27 mouse cellular contexts compared by ENCODE assay signal in the genomic region with DNA sequence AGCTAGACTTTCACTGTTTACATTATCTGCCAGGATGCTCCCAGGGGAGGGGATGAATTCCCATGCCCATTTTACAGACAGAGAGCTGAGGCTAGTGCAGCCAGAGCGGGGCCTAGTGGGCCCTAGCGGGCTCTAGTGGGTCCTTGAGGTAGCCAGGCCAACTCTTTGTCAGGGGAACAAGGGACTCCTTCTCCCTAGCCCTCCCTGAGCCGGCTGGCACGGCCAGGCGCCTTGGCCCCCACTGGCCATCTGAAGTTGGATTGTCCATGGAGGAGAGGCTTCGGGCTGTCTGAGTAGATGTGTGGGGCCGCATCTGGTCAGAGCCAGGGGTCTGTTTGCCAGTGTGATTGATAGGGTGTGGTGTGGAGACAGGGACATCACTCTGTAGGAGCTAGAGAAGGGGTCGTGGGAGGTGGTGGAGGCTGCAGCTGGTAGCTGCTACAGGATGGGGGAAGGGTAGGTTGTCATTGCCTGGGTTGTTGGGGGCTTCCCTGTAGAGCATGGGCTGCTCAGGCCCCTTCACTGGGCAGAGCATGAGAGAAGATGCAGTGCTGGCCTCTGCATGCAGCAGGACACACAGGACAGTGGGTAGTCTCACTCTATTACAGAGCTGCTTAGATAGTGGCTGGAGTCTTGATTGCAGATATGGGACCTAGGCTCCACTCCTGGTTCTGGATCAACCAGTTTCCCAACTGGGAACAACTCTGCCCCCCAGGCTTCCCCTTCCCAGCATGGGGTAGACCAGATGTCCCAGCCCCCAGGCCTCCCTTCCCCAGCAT. TPM values are rescaled to one million over a fixed set of nuclear protein-coding genes. Genes with fewer than 3 reads are reported as not detected.
DNase-seq lines count a peak whose midpoint lies in the region; TF ChIP-seq lines count a peak whose summit lies in the region.
"Had no signal": no experiment of that assay in that cellular context is flagged by ENCODE, and none has a peak within 500 bp of the region (broad histone marks: within the 10 kb centered on the region; RNA-seq: fewer than 3 reads in every experiment).

No protein-coding gene starts in this region.

- no peak overlapping the region for H3K4me3 ChIP-seq in cerebellum, adult 2 months (replicated peaks; ENCODE audit: insufficient read depth, low read depth, low read length)
- no peak overlapping the region for H3K4me3 ChIP-seq in layer of hippocampus, adult 2 months
- peak overlapping the region; percentile 26; the same call in 1 of the 2 replicates for H3K4me3 ChIP-seq in E14TG2a.4 (replicated peaks; ENCODE audit: low read length)
- no peak overlapping the region for H3K4me3 ChIP-seq in cortical plate, adult 2 months (ENCODE audit: insufficient read depth, low read length)
- H3K4me3 ChIP-seq: embryonic facial prominence, embryonic 15.5 days; hindbrain, embryonic 15.5 days; megakaryocyte, embryonic 14.5 days; midbrain, embryonic 15.5 days; myocyte; neural tube, embryonic 13.5 days had no signal

- TF ChIP-seq CTCF in cerebellum, adult 2 months (IDR thresholded peaks at IDR 0.05; ENCODE audit: borderline replicate concordance, insufficient read depth, low read depth, low read length): no peak
- no peak for TF ChIP-seq CTCF in layer of hippocampus, adult 2 months (conservative IDR thresholded peaks at IDR 0.05)
- no peak for TF ChIP-seq CTCF in E14TG2a.4 (conservative IDR thresholded peaks at IDR 0.05; ENCODE audit: low read length)
- no peak for TF ChIP-seq CTCF in cortical plate, adult 2 months (IDR thresholded peaks at IDR 0.05; ENCODE audit: extremely low read depth, insufficient read depth, low read length)

- WGBS in cerebellum, adult 2 months: 81% methylated on average over 8 of the region's 8 CpGs

- peak; percentile 11 for DNase-seq in cerebellum, adult 9-11 months
- DNase-seq in cerebellum, adult 2 months: no peak
- no peak for DNase-seq in layer of hippocampus, adult 2 months (ENCODE audit: low spot score in 2 of 2)
- DNase-seq in layer of hippocampus, adult 11-12 months (ENCODE audit: low spot score): no peak
- no peak for DNase-seq in MN1 (ENCODE audit: low spot score)
- no peak for DNase-seq in right cerebral cortex, postnatal 36 days (ENCODE audit: low spot score in 2 of 2)
- DNase-seq: adrenal gland, postnatal 25 days; cerebellum, adult 8-10 months; kidney, adult 8-10 months; kidney, postnatal 10 days; retina, postnatal 1 day; right cerebral cortex, postnatal 25 days; thymus, postnatal 14 days had no signal

- H3K27me3 ChIP-seq in cerebellum, adult 2 months (ENCODE audit: control insufficient read depth, insufficient read depth, low read length): no peaks in the 10 kb centered on the region
- H3K27me3 ChIP-seq in E14TG2a.4 (ENCODE audit: insufficient read depth, low read length): no peaks in the 10 kb centered on the region
- H3K27me3 ChIP-seq: embryonic facial prominence, embryonic 15.5 days; hindbrain, embryonic 15.5 days; midbrain, embryonic 15.5 days had no signal

- H3K4me1 ChIP-seq in cerebellum, adult 2 months (ENCODE audit: control insufficient read depth, insufficient read depth, low read length): no peaks in the 10 kb centered on the region
- H3K4me1 ChIP-seq in E14TG2a.4 (replicated peaks; ENCODE audit: low read depth, low read length): peaks cover 98% of the 10 kb centered on the region
- 0 out of 2 replicates have a peak, but pooled peaks cover 2% of the 10 kb centered on the region for H3K4me1 ChIP-seq in cortical plate, adult 2 months (ENCODE audit: control insufficient read depth, insufficient read depth, low read length)
- H3K4me1 ChIP-seq: hindbrain, embryonic 15.5 days; midbrain, embryonic 15.5 days had no signal

- peaks cover 28% of the 10 kb centered on the region for H3K36me3 ChIP-seq in E14TG2a.4 (ENCODE audit: insufficient read depth, low read length)
- H3K36me3 ChIP-seq: embryonic facial prominence, embryonic 15.5 days; hindbrain, embryonic 15.5 days; midbrain, embryonic 15.5 days; neural tube, embryonic 13.5 days had no signal

- H3K27ac ChIP-seq in cerebellum, adult 2 months (ENCODE audit: insufficient read depth, low read length): no peak overlapping the region
- H3K27ac ChIP-seq in layer of hippocampus, adult 2 months: peak overlapping the region; percentile 54; the same call in 1 of the 2 replicates
- H3K27ac ChIP-seq in cortical plate, adult 2 months (ENCODE audit: insufficient read depth, low read length): 0 out of 2 replicates have a peak overlapping the region, but pooled peaks have one; percentile 40
- H3K27ac ChIP-seq: embryonic facial prominence, embryonic 15.5 days; hindbrain, embryonic 15.5 days; midbrain, embryonic 15.5 days; neural tube, embryonic 13.5 days had no signal

- TF ChIP-seq POLR2A in cerebellum, adult 2 months (IDR thresholded peaks at IDR 0.05; ENCODE audit: borderline replicate concordance, insufficient read depth, low read length): no peak
- no peak for TF ChIP-seq POLR2A in cortical plate, adult 2 months (IDR thresholded peaks at IDR 0.05; ENCODE audit: extremely low read depth, insufficient read depth, low read length)

- no peaks in the 10 kb centered on the region for H3K9me3 ChIP-seq in E14TG2a.4 (ENCODE audit: low read length)
- H3K9me3 ChIP-seq: embryonic facial prominence, embryonic 15.5 days; hindbrain, embryonic 15.5 days; megakaryocyte, embryonic 14.5 days; midbrain, embryonic 15.5 days; neural tube, embryonic 13.5 days had no signal

RNA-seq across cellular contexts. Expression of a gene that starts 46.8 kb away (rescaled TPM):
- 26.4 and 27.5 TPM in 2 replicates for polyA plus RNA-seq in cerebellum, adult 2 months (2012; rRNA removed)
- 10 to 100 TPM; 12.0 to 13.1 TPM for total RNA-seq in layer of hippocampus, adult 2 months (2021)
- 11.1 and 11.4 TPM in 2 replicates for polyA plus RNA-seq in cortical plate, adult 2 months (2012; rRNA removed)

RNA-seq across cellular contexts. Expression of a gene that starts 50.9 kb away (rescaled TPM):
- 24.1 and 32.5 TPM in 2 replicates for polyA plus RNA-seq in cerebellum, adult 2 months (2012; rRNA removed)
- total RNA-seq in layer of hippocampus, adult 2 months (2021): under 1 TPM; 0.49 to 0.83 TPM
- polyA plus RNA-seq in cortical plate, adult 2 months (2012; rRNA removed): 1.5 and 2.1 TPM in 2 replicates

RNA-seq across cellular contexts. Expression of a gene that starts 57.0 kb away (rescaled TPM):
- 0.13 and 0.31 TPM in 2 replicates for polyA plus RNA-seq in cerebellum, adult 2 months (2012; rRNA removed)
- total RNA-seq in layer of hippocampus, adult 2 months (2021): not detected
- polyA plus RNA-seq in cortical plate, adult 2 months (2012; rRNA removed): not detected in 2 replicates
- total RNA-seq: adrenal gland, postnatal 25 days; heart, postnatal 25 days; layer of hippocampus, adult 8-10 months; left cerebral cortex, adult 8-10 months; liver, adult 2 months had no signal
- polyA plus RNA-seq: forebrain, embryonic 14.5 days; limb, embryonic 11.5 days; midbrain, embryonic 15.5 days; myocyte; neural tube, embryonic 13.5 days had no signal
